Mouse (Mus musculus) spleen, adult 2 months (tissue): ENCODE data around the gene Adgrl3. TPM values are rescaled to one million over a fixed set of nuclear protein-coding genes. Genes with fewer than 3 reads are reported as not detected.

Source experiments
- DNase-seq, 2 experiments: peaks; one replicate each; pipeline versions ENCODE4 v3.0.0 to v3.0.0-alpha.2; 2012 to 2021; ENCODE audit warnings: low spot score in 2 of 2, low read depth in 1 of 2
- H3K27ac ChIP-seq: fragments of 200-500 bp; 2 replicates; pipeline ENCODE4 v1.5.1; 2012; ENCODE audit warnings: low read length, inconsistent platforms; ENCODE audit not compliant: insufficient read depth
- H3K27me3 ChIP-seq: fragments of 200-500 bp; 2 replicates; pipeline ENCODE4 v1.6.1; 2012; ENCODE audit warnings: mild to moderate bottlenecking, moderate library complexity, low read length, inconsistent platforms; ENCODE audit not compliant: control insufficient read depth, insufficient read depth
- H3K36me3 ChIP-seq: fragments of 200-500 bp; 2 replicates; pipeline ENCODE4 v1.6.1; 2012; ENCODE audit warnings: mild to moderate bottlenecking, low read length, inconsistent platforms; ENCODE audit not compliant: control insufficient read depth, insufficient read depth
- H3K4me1 ChIP-seq: fragments of 200-500 bp; 2 replicates; pipeline ENCODE4 v1.6.1; 2011; ENCODE audit warnings: inconsistent platforms; ENCODE audit not compliant: control insufficient read depth, insufficient read depth, insufficient read length
- H3K4me3 ChIP-seq: fragments of 200-500 bp; 2 replicates; pipeline ENCODE4 v1.5.1; 2011; ENCODE audit warnings: mild to moderate bottlenecking, inconsistent platforms; ENCODE audit not compliant: insufficient read depth, insufficient read length; ENCODE audit errors: extremely low read depth
- CTCF ChIP-seq: fragments of 200-500 bp; IDR thresholded peaks from 2 replicates; pipeline ENCODE4 v1.5.1; 2011; ENCODE audit warnings: mild to moderate bottlenecking, inconsistent platforms; ENCODE audit not compliant: insufficient read depth, insufficient read length, insufficient replicate concordance; ENCODE audit errors: extremely low read depth
- POLR2A ChIP-seq: fragments of 200-500 bp; IDR thresholded peaks from 2 replicates; pipeline ENCODE4 v1.6.1; 2011; ENCODE audit warnings: low read depth, low read length, inconsistent platforms
- WGBS: fragments of 180-500 bp; shearing (Covaris S2); methylation state at CpG from one replicate; pipeline ENCODE4 v1.1.7; 2018; 5-methylcytosine and 5-hydroxymethylcytosine counted together
- polyA plus RNA-seq: library from polyadenylated mRNA; depleted of rRNA; stranded (reverse); fragments of >200 nt; gene quantifications from 2 replicates; pipeline ENCODE4 v1.2.3, GENCODE M21; 2012

Gene Adgrl3
- polyA plus RNA-seq, 1 experiment: 2.5 TPM

DNA sequence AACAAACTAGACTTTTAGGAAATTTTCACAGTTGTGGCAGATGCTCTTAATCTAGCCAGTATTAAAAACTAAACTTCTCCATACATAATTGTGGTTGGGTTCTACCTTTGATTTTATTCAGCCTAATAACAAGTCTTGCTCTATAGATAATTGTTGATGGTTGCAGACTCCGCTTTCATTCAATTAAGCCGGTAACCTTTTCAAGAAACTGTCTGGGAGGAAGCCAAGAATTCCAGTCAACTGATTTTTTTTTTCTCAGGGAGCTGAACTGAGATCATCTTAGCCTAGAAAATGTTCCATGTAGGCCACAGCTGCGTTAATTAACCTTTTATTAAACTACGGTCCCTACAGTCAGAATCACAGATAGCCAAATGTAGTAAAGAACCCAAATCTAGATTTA, 65.2 kb downstream of the Adgrl3 start:
- no peak overlapping the region for H3K4me3 ChIP-seq
- H3K4me1 ChIP-seq: no peaks in the 10 kb centered on the region
- TF ChIP-seq CTCF (no peak), POLR2A (no peak)
- H3K27ac ChIP-seq: no peak overlapping the region
- WGBS: 86% methylated on average over 4 of the region's 4 CpGs
- H3K36me3 ChIP-seq: no peaks in the 10 kb centered on the region
- DNase-seq: no peak
- no peaks in the 10 kb centered on the region for H3K27me3 ChIP-seq

DNA sequence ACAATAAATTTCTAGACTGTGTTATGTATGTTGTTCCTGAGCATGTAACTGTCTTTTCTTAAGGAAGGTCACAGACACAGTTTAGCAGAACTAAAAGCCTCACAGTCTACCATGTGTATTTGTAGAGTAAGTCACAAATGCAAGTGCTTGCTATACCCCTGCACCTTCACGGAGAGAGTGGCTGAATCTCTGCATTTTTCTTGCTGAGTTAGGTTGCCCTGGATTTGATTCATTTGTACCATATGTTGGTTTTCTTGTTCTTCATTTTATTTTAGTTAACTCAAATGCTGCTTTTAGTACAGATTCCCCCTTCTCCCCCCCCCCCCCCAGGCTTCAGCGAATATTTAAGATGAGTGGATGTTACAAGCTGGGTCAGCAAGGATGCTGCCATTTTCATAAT, 68.7 kb downstream of the Adgrl3 start:
- no peak for DNase-seq
- no peak for TF ChIP-seq POLR2A
- no peaks in the 10 kb centered on the region for H3K36me3 ChIP-seq
- no peaks in the 10 kb centered on the region for H3K4me1 ChIP-seq
- WGBS: 83% methylated on average over 2 of the region's 2 CpGs
- no peak overlapping the region for H3K27ac ChIP-seq
- no peaks in the 10 kb centered on the region for H3K27me3 ChIP-seq
- H3K4me3 ChIP-seq: no peak overlapping the region

- Histone ChIP-seq H3K36me3 (no peaks in the 10 kb centered on the region), H3K27ac (no peak overlapping the region), H3K4me3 (no peak overlapping the region), H3K27me3 (no peaks in the 10 kb centered on the region), H3K4me1 (no peaks in the 10 kb centered on the region)
- TF ChIP-seq CTCF (no peak), POLR2A (no peak)
- WGBS: 86% methylated on average over 3 of the region's 3 CpGs
- DNase-seq: no peak
These were observed 74.7 kb downstream of the Adgrl3 start for GRCm38 (mm10) chr5:81094618-81095017.

DNA sequence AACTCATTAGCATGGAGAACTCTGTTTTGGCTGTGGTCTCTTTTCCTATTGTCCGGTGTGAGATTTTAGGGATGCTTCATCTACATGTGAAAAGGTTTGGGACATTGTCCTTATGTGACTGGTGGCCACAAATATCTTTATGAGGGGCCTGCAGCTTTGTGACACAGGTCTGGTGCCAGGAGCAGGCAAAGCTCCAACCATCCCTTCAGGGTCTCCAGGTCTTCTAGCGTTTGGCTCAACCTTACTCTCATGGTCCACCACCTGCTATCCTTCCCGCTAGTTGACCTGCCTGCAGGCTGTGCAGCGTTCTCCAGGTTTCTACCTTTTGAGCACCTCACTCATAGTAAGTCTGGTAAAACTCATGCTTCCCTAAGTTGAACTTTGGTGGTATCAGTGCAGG, 77.2 kb downstream of the Adgrl3 start:
- Histone ChIP-seq H3K36me3 (no peaks in the 10 kb centered on the region), H3K27ac (no peak overlapping the region), H3K27me3 (no peaks in the 10 kb centered on the region), H3K4me1 (no peaks in the 10 kb centered on the region), H3K4me3 (no peak overlapping the region)
- 88% methylated on average over 4 of the region's 4 CpGs for WGBS
- no peak for TF ChIP-seq POLR2A
- TF ChIP-seq CTCF: no peak
- no peak for DNase-seq

- no peak for DNase-seq
- WGBS: 10% methylated on average over 1 of the region's 1 CpGs
- TF ChIP-seq CTCF (no peak), POLR2A (no peak)
- Histone ChIP-seq H3K4me1 (no peaks in the 10 kb centered on the region), H3K27me3 (no peaks in the 10 kb centered on the region), H3K36me3 (no peaks in the 10 kb centered on the region), H3K27ac (no peak overlapping the region), H3K4me3 (no peak overlapping the region)
These were observed 87.5 kb downstream of the Adgrl3 start for GRCm38 (mm10) chr5:81107431-81107830.

- H3K36me3 ChIP-seq: no peaks in the 10 kb centered on the region
- 91% methylated on average over 4 of the region's 4 CpGs for WGBS
- TF ChIP-seq POLR2A (no peak), CTCF (no peak)
These were observed 104.5 kb downstream of the Adgrl3 start for GRCm38 (mm10) chr5:81124483-81124882.

DNA sequence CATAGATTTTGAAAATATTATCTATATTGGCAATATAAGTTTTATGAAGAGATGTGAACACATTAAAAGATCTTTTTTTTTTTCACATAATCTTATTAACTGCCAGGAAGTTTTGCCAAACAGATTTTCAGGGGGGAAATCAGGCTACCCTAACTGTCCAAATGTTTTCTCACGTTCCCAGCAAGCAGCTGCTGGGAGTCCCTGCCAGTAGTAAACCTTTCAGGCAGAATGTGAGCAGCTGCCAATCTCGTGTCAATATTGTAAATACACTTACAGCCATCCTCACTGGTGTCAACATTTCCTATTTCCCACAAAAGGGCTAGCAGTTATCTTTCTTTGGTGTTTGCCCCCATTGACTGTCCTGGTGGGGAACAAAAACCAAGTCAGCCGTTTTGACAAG, 107.7 kb downstream of the Adgrl3 start:
- H3K36me3 ChIP-seq: no peaks in the 10 kb centered on the region
- no peaks in the 10 kb centered on the region for H3K4me1 ChIP-seq
- no peak for TF ChIP-seq CTCF
- TF ChIP-seq POLR2A: no peak
- 71% methylated on average over 3 of the region's 3 CpGs for WGBS
- no peak for DNase-seq
- no peak overlapping the region for H3K4me3 ChIP-seq
- H3K27ac ChIP-seq: no peak overlapping the region
- H3K27me3 ChIP-seq: no peaks in the 10 kb centered on the region

More at GRCm38 (mm10) chr5:81124483-81124882, 104.5 kb downstream of the Adgrl3 start:
- DNase-seq: no peak
- no peak overlapping the region for H3K4me3 ChIP-seq
- H3K4me1 ChIP-seq: no peaks in the 10 kb centered on the region
- no peaks in the 10 kb centered on the region for H3K27me3 ChIP-seq
- H3K27ac ChIP-seq: no peak overlapping the region

DNA sequence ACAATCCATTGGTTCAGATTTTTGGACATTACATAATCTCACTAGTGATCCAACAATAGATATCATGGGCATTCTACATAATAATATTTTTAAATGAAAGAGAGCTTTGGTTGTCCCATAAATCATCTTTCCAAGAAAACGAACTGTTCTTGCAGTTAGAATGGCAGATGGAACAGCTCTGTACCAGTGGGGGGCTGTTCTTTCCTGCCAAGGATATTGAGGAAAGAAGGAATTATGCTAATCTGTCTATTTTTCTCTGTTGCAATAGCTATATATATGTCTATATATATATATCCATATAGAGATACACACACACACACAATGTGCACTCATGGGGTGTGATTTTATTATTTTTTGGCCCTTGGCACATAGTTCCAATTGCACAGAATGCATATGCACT, 116.5 kb downstream of the Adgrl3 start:
- WGBS: 67% methylated on average over 1 of the region's 1 CpGs
- no peak for DNase-seq
- H3K27me3 ChIP-seq: no peaks in the 10 kb centered on the region
- H3K4me1 ChIP-seq: no peaks in the 10 kb centered on the region
- no peaks in the 10 kb centered on the region for H3K36me3 ChIP-seq
- no peak for TF ChIP-seq CTCF
- no peak for TF ChIP-seq POLR2A
- no peak overlapping the region for H3K27ac ChIP-seq
- H3K4me3 ChIP-seq: no peak overlapping the region
